Mouse (Mus musculus) activated CD4-positive, CD25-positive, alpha-beta regulatory T cell, adult 9 weeks (primary cell): ENCODE results near the gene 4933424G06Rik. TPM values are rescaled to one million over a fixed set of nuclear protein-coding genes. Genes with fewer than 3 reads are reported as not detected.

Experiments used
- polyA plus RNA-seq: library from polyadenylated mRNA; unstranded; fragments of 100-300 nt; shearing (Covaris generic); gene quantifications from one replicate; pipeline ENCODE4 v1.2.1, GENCODE M21; 2017

The 4933424G06Rik gene
- not detected for polyA plus RNA-seq

GRCm38 (mm10) chr1:36709854-36710280, at the start of gene 4933424G06Rik:
Gene 4933424G06Rik, plus strand, starts transcription at chr1:36710149.

GRCm38 (mm10) chr1:36682620-36683355, 27.2 kb upstream of the 4933424G06Rik start, which contains the start of gene Fam178b:
Gene Fam178b, minus strand, starts transcription at chr1:36683183.

GRCm38 (mm10) chr1:36691271-36692155, 18.4 kb upstream of the 4933424G06Rik start, which contains the start of gene Cox5b:
Gene Cox5b, plus strand, starts transcription at chr1:36691449.

GRCm38 (mm10) chr1:36714311-36714710, 4.4 kb downstream of the 4933424G06Rik start, which contains the start of gene Actr1b:
Gene Actr1b, minus strand, starts transcription at chr1:36714422.

GRCm38 (mm10) chr1:36761568-36761967, 51.6 kb downstream of the 4933424G06Rik start, which contains the start of gene Zap70:
Gene Zap70, plus strand, starts transcription at chr1:36761798.

Other genes starting within 250 kb of the 4933424G06Rik start
- 2.3 TPM for gene Cnnm4, start 238.5 kb upstream of the 4933424G06Rik start, polyA plus RNA-seq
- 2.4 TPM for gene Cnnm3, start 198.3 kb upstream of the 4933424G06Rik start, polyA plus RNA-seq
- 34.8 TPM for gene Ankrd23, start 173.3 kb upstream of the 4933424G06Rik start, polyA plus RNA-seq
- gene Gm42417, start 170.7 kb upstream of the 4933424G06Rik start, polyA plus RNA-seq, result not detected
- 43.2 TPM for gene Ankrd39, start 162.7 kb upstream of the 4933424G06Rik start, polyA plus RNA-seq
- 0.70 TPM for gene Sema4c, start 151.8 kb upstream of the 4933424G06Rik start, polyA plus RNA-seq
- gene Fam178b, start 27.0 kb upstream of the 4933424G06Rik start, polyA plus RNA-seq, result not detected
- 557 TPM for gene Cox5b, start 18.7 kb upstream of the 4933424G06Rik start, polyA plus RNA-seq
- 64.1 TPM for gene Actr1b, start 4.3 kb downstream of the 4933424G06Rik start, polyA plus RNA-seq
- gene Zap70, start 51.6 kb downstream of the 4933424G06Rik start, polyA plus RNA-seq, result 223 TPM
- 7.4 TPM for gene Tmem131, start 233.5 kb downstream of the 4933424G06Rik start, polyA plus RNA-seq